Mouse (Mus musculus) ovary, adult 18-20 months (tissue): ENCODE data around the gene Mgam.
"Not testable (repeated sequence)": the region's sequence is repeated elsewhere in the genome, so short reads cannot be mapped to it uniquely, and the experiment has no call there.

Experiments
- DNase-seq: peaks from one replicate; pipeline ENCODE4 v3.0.0; 2022; ENCODE audit warnings: low spot score, mixed read lengths

Gene Mgam

GRCm38 (mm10) chr6:40728506-40728905 is 99.9 kb downstream of the Mgam start:
- not testable (repeated sequence) for DNase-seq

- no peak for DNase-seq
Observed at GRCm38 (mm10) chr6:40739545-40739944, 110.9 kb downstream of the Mgam start.

GRCm38 (mm10) chr6:40749030-40749429 is 120.4 kb downstream of the Mgam start:
- not testable (repeated sequence) for DNase-seq

- DNase-seq, result no peak
Observed at GRCm38 (mm10) chr6:40755948-40756347, 127.3 kb downstream of the Mgam start.

- DNase-seq, result not testable (repeated sequence)
Observed at GRCm38 (mm10) chr6:40757346-40757745, 128.7 kb downstream of the Mgam start.

GRCm38 (mm10) chr6:40774656-40775055 is 146.0 kb downstream of the Mgam start:
- DNase-seq, result no peak

- DNase-seq, result no peak
Observed at GRCm38 (mm10) chr6:40778458-40778857, 149.8 kb downstream of the Mgam start.

- DNase-seq, result peak; percentile 88
Observed at GRCm38 (mm10) chr6:40783637-40784036, 155.0 kb downstream of the Mgam start.

- DNase-seq, result no peak
Observed at GRCm38 (mm10) chr6:40784378-40784777, 155.7 kb downstream of the Mgam start.

- DNase-seq, result no peak
Observed at GRCm38 (mm10) chr6:40795077-40795812, 166.6 kb downstream of the Mgam start.

GRCm38 (mm10) chr6:40818237-40818902 is 189.7 kb downstream of the Mgam start:
- no peak for DNase-seq
